Mouse (Mus musculus): ENCODE results near the gene Ahrr. TPM values are rescaled to one million over a fixed set of nuclear protein-coding genes. Genes with fewer than 3 reads are reported as not detected.
A peak's percentile ranks its signal among the peaks of the same experiment; 100 is the strongest.

Ahrr gene
- total RNA-seq (2021) = under 1 TPM; 0.64 to 0.70 TPM

DNA sequence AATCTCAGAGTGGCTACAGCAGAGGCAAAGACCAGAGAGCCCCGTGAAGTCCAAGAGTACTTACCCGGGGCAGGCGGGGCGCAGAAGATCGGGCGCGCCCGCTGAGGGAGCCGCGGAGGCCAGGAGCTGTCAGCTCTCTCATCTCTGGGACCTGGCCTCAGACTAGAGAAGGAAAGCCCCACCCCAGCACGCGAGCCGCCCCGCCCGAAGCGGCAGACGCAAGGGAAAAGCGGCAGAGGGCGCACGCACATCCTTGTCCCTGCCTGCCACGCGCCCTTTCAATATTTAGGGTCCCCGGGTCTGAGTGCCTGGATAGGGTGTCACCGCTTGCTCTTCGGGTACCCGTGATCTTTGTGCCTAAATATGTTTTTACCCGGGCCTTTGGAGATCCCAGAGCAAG is at the start of gene Ahrr:
Gene Ahrr, minus strand, starts transcription at position 165 of the 400 bp plus-strand sequence.
- intact Hi-C loops (cut with DNase I) = no loop called here
- DNase-seq (ENCODE audit: low spot score in 2 of 2) = peak; percentile 23 to 46

DNA sequence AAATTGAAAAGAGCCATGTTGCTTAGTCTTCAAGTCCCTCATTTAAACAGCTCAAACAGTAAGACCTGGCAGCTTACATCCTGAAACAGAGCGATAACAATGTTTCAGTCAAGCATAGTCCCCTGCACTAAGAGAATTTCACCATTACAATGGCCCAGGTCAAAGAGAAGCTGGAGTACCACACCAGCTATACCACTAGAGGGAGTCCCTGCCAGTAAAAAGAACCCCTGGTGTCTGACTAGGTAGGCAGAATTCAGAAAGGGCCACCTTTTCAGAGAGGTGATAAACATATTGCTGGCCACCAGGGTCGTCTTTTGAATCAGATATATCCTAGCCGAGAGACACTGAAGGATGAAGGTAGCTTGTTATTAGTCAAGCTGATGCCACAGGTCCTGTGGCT is 48.9 kb upstream of the Ahrr start:
- intact Hi-C loops (cut with DNase I) = no loop called here

DNA sequence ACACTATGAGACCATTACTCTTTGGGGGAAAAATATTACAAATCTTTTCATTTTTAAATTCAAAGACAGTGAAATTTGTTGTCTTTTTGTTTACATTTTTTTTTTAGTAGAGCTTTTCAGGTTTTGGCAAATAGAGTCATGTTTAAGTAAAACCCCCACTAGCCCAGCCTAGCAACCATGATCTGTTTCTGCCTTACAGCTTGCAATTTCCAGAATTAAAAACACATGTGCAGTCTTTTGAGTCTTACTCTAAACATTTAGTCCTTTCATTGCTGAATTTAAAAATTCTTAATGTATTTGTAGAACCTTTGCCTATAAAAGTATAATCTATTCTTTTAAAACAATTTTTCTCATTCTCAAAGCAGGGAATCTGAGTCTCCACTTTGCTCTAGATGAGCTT is 37.2 kb upstream of the Ahrr start:
- intact Hi-C loops (cut with DNase I) = no loop called here
- no peak for DNase-seq (ENCODE audit: low spot score in 2 of 2)

More for the DNA sequence above, 48.9 kb upstream of the Ahrr start:
- DNase-seq (ENCODE audit: low spot score in 2 of 2) = no peak

DNA sequence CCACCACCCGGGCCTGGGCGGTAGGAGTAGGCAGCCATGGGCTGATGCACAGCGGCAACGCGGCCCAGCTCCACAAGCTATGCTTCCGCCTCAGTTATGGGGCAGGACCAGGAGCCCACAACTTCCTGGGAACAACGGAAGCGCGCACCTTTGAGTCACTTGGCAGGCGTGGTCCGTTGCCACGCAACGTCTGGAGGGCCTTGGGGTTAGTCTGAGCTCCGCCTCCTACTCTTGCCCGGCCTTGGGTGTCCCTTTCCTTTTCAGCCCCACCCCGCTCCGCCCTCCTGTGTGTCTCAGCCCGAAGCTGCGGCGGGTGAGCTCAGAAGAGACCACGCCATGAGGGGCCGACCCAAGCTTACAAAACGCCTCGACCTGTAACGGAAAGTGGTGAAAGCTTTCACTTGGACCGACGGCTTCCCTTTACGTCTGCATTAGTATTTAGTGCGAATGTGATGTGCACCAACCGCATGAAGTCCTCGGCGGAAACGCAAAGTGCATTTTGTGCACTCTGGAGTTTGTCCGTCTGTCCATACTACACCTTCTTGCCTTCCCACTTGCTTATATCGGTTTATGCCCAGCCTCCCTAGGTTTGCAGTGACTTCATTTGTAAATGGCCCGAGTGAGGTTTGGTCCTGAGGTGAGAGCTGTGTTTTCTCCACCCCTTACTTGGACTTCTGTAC is 25.2 kb upstream of the Ahrr start, which contains the start of gene Pdcd6:
Gene Pdcd6, minus strand, starts transcription at position 411 of the 680 bp plus-strand sequence.
- peak; percentile 89 to 92 for DNase-seq (ENCODE audit: low spot score in 2 of 2)
- intact Hi-C loops (cut with DNase I) = no loop called here

DNA sequence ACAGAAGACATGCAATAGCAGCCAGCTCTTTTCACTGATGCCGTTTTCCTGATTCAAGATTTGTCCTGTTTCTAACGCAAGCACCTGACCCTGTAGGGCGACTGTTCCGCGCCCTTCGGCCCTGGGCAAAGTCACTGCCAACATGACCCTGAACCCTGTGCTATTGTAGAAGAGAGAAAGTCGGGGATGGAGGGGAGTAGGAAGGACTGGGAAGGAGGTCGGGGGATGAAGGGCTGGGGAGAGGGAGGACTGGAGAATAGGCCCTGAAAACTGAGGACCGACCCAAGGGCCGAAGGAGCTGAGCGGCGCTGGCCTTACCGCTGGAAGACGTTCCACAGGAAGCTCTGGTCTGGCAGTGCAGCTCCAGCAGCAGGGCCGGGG is 24.6 kb upstream of the Ahrr start:
- intact Hi-C loops (cut with DNase I) = no loop called here
- no peak for DNase-seq (ENCODE audit: low spot score in 2 of 2)

DNA sequence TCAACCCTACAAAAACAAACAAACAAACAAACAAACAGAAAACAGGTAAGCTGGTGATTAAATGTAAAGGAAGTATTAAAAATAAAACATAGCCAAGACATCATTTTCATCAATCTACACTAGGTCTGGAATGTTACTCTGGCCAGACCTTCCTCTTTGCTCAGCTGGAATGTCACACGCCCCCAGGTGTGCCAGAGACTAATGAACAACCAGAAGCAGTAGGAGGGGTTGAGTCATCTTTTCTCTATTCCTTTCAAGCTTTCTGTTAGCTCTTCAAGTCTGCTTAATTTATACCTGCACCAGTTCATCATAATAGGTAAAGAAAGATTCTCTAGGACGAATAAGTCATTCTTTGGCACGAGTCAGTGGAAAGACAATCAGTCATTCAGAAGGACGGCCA is 24.3 kb upstream of the Ahrr start:
- DNase-seq (ENCODE audit: low spot score in 2 of 2) = no peak
- intact Hi-C loops (cut with DNase I) = no loop called here

DNA sequence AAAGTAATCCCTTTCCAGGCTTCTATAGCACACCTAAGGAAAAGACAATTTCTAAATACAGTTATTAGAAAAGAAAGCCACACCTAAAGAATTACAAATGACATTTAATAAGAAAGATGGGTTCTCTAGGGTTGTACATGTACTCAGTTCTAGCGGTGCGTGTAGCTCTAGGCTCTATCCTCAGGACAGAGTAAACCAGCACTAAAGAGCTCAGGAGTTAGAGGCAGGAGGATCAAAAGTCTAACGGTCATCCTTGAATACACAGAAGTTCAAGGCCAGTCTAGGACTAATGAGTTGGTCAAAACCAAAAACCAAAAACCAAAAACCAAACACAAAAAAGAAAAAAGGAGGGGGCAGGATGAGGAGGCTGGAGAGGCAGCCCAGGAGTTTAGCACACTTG is 22.5 kb upstream of the Ahrr start:
- intact Hi-C loops (cut with DNase I) = no loop called here
- no peak for DNase-seq (ENCODE audit: low spot score in 2 of 2)

DNA sequence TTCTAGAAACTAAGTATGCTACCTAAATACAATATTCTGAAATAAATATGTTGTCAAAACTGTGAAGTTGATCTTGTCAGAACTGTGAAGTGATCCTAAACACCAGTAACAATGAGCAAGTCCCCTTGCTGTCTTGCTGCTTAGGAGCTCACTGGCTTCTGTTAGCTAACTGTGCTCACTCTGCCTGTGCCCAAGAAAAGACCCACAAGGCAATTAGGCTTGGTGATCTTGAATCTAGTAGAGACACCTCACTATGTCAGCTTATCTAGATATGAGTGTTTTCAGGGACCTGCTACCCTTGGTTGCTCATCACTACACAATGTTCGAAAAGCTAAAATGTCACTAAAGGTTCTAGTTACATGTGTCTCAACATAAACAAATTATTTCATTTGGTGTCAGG is 13.6 kb upstream of the Ahrr start:
- no peak for DNase-seq (ENCODE audit: low spot score in 2 of 2)
- intact Hi-C loops (cut with DNase I) = loop anchor here (10.0 kb wide), 1 partner anchor 591 kb away; no protein-coding TSS in a partner anchor

DNA sequence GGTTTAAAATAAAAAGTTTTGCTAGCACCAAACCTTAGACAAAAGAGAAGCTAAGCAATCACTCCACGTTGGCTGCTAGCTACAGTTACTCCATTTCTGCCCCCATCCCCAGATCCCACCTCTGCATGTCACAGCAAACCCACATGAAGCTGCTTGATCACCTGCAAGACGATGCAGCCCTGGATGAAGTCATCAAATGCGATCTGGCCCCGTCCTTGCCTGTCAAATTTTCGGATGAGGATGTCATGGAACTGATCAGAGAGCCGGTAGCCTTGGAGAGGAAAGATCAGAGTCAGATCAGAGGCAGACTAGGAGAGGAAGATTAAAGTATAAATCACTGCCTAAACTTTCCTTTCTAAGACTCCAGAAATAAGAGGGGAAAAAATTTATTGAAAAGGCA is 13.2 kb upstream of the Ahrr start:
- intact Hi-C loops (cut with DNase I) = loop anchor here (10.0 kb wide), 1 partner anchor 591 kb away; no protein-coding TSS in a partner anchor
- DNase-seq (ENCODE audit: low spot score in 2 of 2) = no peak

DNA sequence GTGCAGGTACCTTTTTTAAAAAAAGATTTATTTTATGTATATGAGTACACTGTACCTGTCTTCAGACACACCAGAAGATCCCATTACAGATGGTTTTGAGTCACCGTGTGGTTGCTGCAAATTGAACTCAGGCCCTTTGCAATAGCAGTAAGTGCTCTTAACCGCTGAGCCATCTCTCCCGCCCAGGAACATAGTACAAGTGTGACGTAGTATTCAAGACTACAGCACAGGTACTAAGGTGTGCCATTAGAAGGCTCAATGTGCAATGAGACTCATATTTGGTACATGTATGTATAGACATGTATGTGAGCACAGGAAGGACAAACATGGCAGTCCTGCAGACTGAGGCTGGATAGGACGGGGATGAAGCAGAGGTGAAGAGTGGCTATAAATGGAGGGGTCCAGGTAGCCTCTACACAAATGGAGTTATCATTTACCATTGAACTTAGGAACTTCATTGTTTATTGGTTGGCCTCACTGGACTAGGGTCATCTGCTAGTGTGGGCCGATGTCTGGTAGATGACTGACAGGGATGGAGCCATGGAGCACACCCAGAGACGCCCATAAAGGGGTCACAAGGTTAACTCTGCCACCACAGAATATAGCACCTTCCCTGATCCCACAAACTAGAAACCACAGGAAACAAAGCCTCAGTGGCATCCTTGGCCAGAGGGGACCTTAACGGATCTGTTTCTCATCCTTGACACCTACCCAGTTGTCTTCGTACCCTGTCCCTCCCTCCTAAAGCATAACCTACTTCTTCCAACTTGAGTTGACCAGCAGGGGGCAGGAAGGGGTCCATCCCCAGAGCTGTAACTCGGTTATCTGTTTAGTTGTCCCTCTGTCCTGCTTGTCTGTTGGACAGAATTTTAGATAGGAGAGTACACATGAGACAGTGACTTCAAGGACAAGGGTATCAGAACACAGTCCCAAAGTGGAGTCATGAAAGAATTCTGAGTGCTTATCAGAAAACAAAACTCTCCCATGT is 10.2 kb upstream of the Ahrr start:
- no peak for DNase-seq (ENCODE audit: low spot score in 2 of 2)
- intact Hi-C loops (cut with DNase I) = loop anchor here (5.0 to 10.0 kb wide), 3 partner anchors 95 to 588 kb away; partner anchors contain the start of gene Exoc3

DNA sequence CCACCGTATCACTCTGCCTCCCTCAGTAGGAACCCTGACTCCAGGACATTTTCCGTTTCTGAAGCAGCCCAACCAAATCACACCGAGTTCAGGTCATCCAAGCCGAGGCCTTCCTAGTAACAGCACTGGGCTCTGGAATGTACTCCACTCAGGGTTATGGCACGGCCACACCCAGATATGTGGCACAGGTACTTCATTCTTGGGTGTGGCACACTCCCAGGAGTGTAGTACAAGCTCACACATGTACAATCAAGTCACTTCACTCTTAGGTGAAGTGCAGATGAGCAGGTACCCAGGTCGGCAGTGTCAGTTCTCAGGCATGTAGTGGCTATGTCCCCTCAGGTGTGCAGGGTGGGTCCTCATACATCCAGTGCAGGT is 9.5 kb upstream of the Ahrr start:
- no peak for DNase-seq (ENCODE audit: low spot score in 2 of 2)
- intact Hi-C loops (cut with DNase I) = loop anchor here (2.0 to 10.0 kb wide), 5 partner anchors 94 to 587 kb away; partner anchors contain the start of gene Exoc3

DNA sequence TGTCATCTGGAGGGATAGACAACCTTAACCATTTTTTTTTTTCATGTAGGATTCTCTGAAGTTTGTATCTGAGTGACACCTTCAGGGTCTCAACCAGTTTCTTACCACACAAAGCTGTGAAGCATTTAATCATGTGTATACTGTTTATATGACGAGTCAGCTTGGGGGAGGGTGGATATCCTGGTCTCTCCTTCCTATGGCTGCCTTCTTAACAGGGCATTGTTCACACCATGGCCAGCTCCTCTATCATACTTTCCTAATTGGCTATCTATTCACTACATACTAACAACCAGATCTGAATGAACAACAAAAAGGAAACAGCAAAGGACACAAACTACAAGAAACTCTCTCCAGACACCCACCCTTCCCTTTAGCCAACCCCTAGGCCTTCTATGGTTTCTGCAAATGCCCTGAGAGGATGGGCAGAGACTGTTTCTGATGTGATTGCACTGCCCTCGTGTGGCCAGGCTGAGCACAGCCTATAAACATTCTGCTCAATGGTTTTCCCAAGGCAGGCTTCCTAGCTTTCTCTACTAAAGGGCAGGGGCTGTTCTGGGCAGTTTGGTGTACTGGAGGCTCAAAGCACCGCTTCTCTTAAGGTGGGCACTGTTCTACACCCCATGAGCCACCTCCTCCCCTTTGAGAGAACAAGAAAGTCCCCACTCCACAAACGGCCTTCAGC is 8.9 kb upstream of the Ahrr start:
- DNase-seq (ENCODE audit: low spot score in 2 of 2) = peak; percentile 68 to 72
- intact Hi-C loops (cut with DNase I) = loop anchor here (2.0 to 10.0 kb wide), 5 partner anchors 94 to 586 kb away; partner anchors contain the start of gene Exoc3

DNA sequence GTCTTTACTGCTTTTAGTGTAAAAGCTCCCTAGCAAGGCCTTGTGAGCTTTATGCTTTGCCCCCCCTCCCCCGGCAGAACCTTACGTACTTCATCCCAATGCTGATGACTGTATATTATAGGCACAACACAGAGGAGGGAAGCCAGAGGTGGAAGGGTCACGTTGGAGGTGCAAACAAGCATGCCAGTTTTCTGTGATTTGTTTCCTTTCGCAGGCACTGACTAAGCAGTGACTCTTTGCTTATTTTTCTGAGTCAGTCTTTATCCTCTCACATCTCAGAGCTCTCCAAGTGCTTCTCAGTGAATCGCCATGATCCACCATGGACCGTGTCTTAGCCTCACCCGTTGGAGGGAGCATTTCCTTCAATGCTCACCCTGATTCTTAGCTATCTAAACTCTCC is 4.2 kb upstream of the Ahrr start:
- intact Hi-C loops (cut with DNase I) = no loop called here

DNA sequence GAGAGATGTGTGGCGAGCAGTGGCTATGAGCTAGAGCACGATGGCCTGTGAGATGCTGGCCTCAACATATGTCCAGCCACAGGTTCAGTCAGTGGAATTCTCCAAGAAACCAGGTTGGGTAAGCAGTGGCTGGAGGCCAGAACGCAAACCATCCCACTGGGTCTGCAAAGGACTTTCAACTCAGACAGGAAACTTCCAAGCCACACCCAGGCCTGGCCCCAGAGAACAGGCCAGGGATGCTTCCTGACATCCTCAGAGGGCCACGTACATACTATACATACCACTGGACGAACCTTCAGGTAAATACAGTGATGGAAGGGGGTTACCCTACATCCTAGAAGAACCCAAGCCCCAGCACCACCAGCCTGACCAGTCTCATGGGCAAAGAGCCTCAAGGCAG is 2.5 kb downstream of the Ahrr start:
- intact Hi-C loops (cut with DNase I) = no loop called here
- DNase-seq (ENCODE audit: low spot score in 2 of 2) = no peak

More for the DNA sequence above, 4.2 kb upstream of the Ahrr start:
- no peak for DNase-seq (ENCODE audit: low spot score in 2 of 2)

DNA sequence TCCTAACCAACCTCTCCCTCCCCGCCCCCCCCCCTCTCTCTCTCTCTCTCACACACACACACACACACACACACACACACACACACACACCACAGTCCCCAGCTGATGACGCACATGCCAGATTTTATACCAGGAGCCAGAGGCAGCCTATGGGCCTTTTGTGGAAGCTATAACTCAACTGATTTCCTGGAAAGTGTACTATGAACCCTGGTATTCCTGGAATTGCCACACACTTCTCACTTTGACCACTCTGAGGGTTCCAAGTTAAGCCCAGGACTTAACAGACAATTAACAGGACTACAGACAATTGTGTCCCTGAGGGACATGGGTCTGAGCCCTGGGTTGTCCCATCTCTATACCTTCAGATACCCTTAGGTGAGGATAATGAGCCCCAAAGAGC is 9.8 kb downstream of the Ahrr start:
- no peak for DNase-seq (ENCODE audit: low spot score in 2 of 2)
- intact Hi-C loops (cut with DNase I) = no loop called here

DNA sequence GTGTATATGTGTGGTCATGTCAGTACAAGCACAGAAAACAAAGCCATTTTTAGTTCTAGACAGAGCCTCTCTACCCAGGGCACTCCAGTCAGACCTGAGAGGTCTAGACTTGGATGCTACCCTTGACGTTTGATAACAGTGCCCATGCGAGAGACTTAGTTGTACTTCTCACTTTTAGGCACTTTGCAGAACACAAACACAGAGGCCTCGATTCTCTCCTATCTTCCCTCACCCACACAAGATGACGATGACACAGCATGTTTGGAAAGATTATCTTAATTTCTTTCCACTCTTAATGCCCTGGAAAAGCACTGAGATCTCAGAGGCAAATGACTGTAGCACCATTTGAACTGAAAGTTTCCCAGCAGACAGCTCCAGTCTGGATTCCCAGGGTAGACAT is 16.4 kb downstream of the Ahrr start:
- DNase-seq (ENCODE audit: low spot score in 2 of 2) = no peak
- intact Hi-C loops (cut with DNase I) = no loop called here

DNA sequence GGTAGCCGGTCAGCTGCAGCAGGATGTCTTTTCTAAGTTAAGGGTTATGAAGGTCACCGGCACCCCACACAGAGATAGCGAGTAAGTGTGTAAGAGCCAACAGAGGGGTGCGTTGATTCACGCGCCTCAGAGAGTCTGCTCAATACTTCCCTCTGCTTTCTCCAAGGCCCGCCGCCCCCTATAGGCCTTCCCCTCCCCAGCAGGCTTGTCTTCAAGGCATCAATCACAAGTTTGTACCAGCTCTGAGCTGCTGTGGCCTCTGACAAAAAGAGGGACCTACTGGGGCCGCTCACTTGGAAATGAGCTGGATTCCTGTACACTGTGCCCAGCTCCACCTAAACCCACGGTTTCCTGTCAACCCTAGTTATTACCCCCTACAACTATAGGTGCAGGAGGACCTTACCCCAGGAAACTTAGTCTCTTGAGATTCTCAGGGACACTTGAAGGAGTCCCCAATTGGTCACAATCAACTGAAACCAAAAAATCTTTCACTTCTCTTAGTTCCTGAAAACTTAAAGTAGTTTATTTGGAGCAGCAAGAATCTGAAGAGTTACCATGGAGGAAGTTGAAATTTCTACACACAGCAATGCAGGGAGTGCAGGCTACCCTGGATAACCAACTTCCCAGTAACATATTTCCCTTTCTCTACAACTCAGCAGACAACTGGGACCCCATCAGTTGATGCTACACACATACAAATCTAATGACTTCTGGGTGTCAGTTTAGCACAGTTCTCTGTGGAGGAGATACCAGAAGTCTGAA is 31.7 kb downstream of the Ahrr start:
- peak in 1 of 2 experiments; percentile 32 for DNase-seq (ENCODE audit: low spot score in 2 of 2)
- intact Hi-C loops (cut with DNase I) = no loop called here

DNA sequence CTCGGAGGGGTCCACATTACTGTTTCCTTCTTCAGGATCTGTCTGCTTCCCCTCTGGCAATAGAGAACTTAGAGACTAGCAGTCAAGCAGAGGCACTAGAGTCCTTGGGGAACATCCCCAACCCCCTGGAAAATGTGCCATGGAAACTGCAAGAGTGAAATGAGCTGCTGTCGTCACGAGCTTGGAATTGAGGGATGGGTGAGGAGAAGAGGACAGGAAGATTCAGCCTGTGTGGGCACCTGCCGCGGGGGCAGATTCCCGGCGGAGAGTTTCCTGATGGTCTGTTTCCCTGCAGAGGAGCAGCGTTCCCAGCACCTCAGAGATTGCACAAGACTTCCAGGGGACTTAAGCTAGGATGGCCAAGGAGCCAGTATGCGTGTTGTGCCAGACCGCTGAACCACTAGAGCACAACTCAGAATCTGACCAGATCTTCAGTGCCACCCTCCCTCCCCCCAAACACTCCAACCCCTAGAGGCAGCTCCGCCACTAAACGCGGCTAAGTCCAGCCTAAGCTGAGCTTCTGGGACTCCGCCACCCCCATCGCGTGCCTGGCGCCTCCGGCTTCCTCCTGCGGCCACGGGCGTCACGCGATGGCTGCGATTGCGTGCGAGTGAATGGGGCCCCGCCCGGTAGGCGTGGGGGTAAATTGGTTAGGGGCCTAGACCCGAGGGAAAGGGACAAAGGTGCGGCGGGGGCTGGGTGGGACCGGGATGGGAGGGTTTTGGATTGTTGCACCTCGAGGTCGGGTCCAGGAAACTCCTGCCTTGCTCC is 32.5 kb downstream of the Ahrr start:
- intact Hi-C loops (cut with DNase I) = no loop called here
- peak; percentile 39 to 42 for DNase-seq (ENCODE audit: low spot score in 2 of 2)
